ENCODE assay signal across 7 mouse cellular contexts in genomic region chr11:69934169-69934568, GRCm38 (mm10). TPM values are rescaled to one million over a fixed set of nuclear protein-coding genes. Genes with fewer than 3 reads are reported as not detected.
DNase-seq lines count a peak whose midpoint lies in the region; ATAC-seq lines count a peak whose summit lies in the region.

No protein-coding gene starts in this region.

- peak; percentile 45 for ATAC-seq in intestine, embryonic 16.5 days
- ATAC-seq in limb, embryonic 12.5 days (ENCODE audit: insufficient number of reproducible peaks, insufficient read depth, low FRiP score, low TSS enrichment, low read depth), result no peak
- 0 out of 2 replicates have a peak, but pooled peaks have one; percentile 25 for ATAC-seq in midbrain, embryonic 15.5 days (replicated peaks)

- H3K4me1 ChIP-seq in intestine, embryonic 16.5 days (ENCODE audit: control insufficient read depth, insufficient read depth, low read length), result peaks cover 35% of the 10 kb centered on the region
- peaks cover 36% of the 10 kb centered on the region for H3K4me1 ChIP-seq in limb, embryonic 12.5 days (replicated peaks)
- peaks cover 23% of the 10 kb centered on the region for H3K4me1 ChIP-seq in midbrain, embryonic 15.5 days

- no peak overlapping the region for H3K9ac ChIP-seq in intestine, embryonic 16.5 days (ENCODE audit: low read depth, low read length)
- H3K9ac ChIP-seq in limb, embryonic 12.5 days (replicated peaks), result no peak overlapping the region
- no peak overlapping the region for H3K9ac ChIP-seq in midbrain, embryonic 15.5 days

- 2% methylated on average over 18 of the region's 18 CpGs for WGBS in intestine, embryonic 16.5 days
- WGBS in limb, embryonic 12.5 days, result 1% methylated on average over 18 of the region's 18 CpGs
- WGBS in midbrain, embryonic 15.5 days, result 1% methylated on average over 18 of the region's 18 CpGs

- 0 out of 2 replicates have a peak, but pooled peaks cover 3% of the 10 kb centered on the region for H3K27me3 ChIP-seq in intestine, embryonic 16.5 days (replicated peaks; ENCODE audit: control insufficient read depth, insufficient read depth, low read length)
- peaks cover 18% of the 10 kb centered on the region for H3K27me3 ChIP-seq in limb, embryonic 12.5 days
- peaks cover 27% of the 10 kb centered on the region for H3K27me3 ChIP-seq in midbrain, embryonic 15.5 days (replicated peaks)

- H3K4me2 ChIP-seq in intestine, embryonic 16.5 days (ENCODE audit: low read depth, low read length), result peak overlapping the region; percentile 50
- peak overlapping the region; percentile 48 for H3K4me2 ChIP-seq in limb, embryonic 12.5 days
- H3K4me2 ChIP-seq in midbrain, embryonic 15.5 days, result peak overlapping the region; percentile 38

- H3K9me3 ChIP-seq in intestine, embryonic 16.5 days (ENCODE audit: control insufficient read depth, low read length), result no peaks in the 10 kb centered on the region
- no peaks in the 10 kb centered on the region for H3K9me3 ChIP-seq in limb, embryonic 12.5 days
- no peaks in the 10 kb centered on the region for H3K9me3 ChIP-seq in midbrain, embryonic 15.5 days

- no peak overlapping the region for H3K27ac ChIP-seq in intestine, embryonic 16.5 days (ENCODE audit: low read length)
- no peak overlapping the region for H3K27ac ChIP-seq in limb, embryonic 12.5 days
- H3K27ac ChIP-seq in midbrain, embryonic 15.5 days, result no peak overlapping the region

- peak overlapping the region; percentile 29 for H3K4me3 ChIP-seq in intestine, embryonic 16.5 days (ENCODE audit: low read length)
- peak overlapping the region; percentile 19 for H3K4me3 ChIP-seq in limb, embryonic 12.5 days (replicated peaks)
- H3K4me3 ChIP-seq in midbrain, embryonic 15.5 days, result no peak overlapping the region

- no peaks in the 10 kb centered on the region for H3K36me3 ChIP-seq in intestine, embryonic 16.5 days (ENCODE audit: control insufficient read depth, insufficient read depth, low read length)
- H3K36me3 ChIP-seq in limb, embryonic 12.5 days, result no peaks in the 10 kb centered on the region
- H3K36me3 ChIP-seq in midbrain, embryonic 15.5 days (replicated peaks), result no peaks in the 10 kb centered on the region

- peak; percentile 91 for DNase-seq in adrenal gland, adult 2 months
- DNase-seq in embryo, embryonic 11.5 days (ENCODE audit: low read depth, low spot score), result peak; percentile 89
- peak; percentile 92 to 93 for DNase-seq in gastrocnemius, postnatal 4 days (ENCODE audit: low spot score in 2 of 2)
- DNase-seq in spleen, adult 18-20 months, result peak; percentile 77 to 95

RNA-seq across cellular contexts. Expression of gene Ybx2, which starts 1.4 kb away (rescaled TPM):
- 10 to 100 TPM; 12.9 to 20.0 TPM for total RNA-seq in adrenal gland, adult 2 months (2021)
- 21.8 and 41.4 TPM in 2 replicates for polyA plus RNA-seq in adrenal gland, adult 2 months (2012; rRNA removed)
- total RNA-seq in gastrocnemius, postnatal 4 days (2021), result 1 to 10 TPM; 5.1 to 6.4 TPM
- 1.3 and 2.1 TPM in 2 replicates for polyA plus RNA-seq in intestine, embryonic 16.5 days (2015; fragmentation: Nextera tagmentation; extraction: Ambion mirVana)
- 14.0 and 15.5 TPM in 2 replicates for polyA plus RNA-seq in limb, embryonic 12.5 days (2016; fragmentation: Nextera tagmentation; extraction: Ambion mirVana)
- 5.6 and 6.4 TPM in 2 replicates for polyA plus RNA-seq in midbrain, embryonic 15.5 days (2015; fragmentation: Nextera tagmentation; extraction: Ambion mirVana)

RNA-seq across cellular contexts. Expression of gene Eif5a, which starts 12.4 kb away (rescaled TPM):
- total RNA-seq in adrenal gland, adult 2 months (2021), result 100 to 1,000 TPM; 572 to 622 TPM
- 180 and 225 TPM in 2 replicates for polyA plus RNA-seq in adrenal gland, adult 2 months (2012; rRNA removed)
- 100 to 1,000 TPM; 565 to 571 TPM for total RNA-seq in gastrocnemius, postnatal 4 days (2021)
- 1,478 and 1,683 TPM in 2 replicates for polyA plus RNA-seq in intestine, embryonic 16.5 days (2015; fragmentation: Nextera tagmentation; extraction: Ambion mirVana)
- 1,762 and 1,851 TPM in 2 replicates for polyA plus RNA-seq in limb, embryonic 12.5 days (2016; fragmentation: Nextera tagmentation; extraction: Ambion mirVana)
- 1,022 and 1,040 TPM in 2 replicates for polyA plus RNA-seq in midbrain, embryonic 15.5 days (2015; fragmentation: Nextera tagmentation; extraction: Ambion mirVana)

RNA-seq across cellular contexts. Expression of gene Slc2a4, which starts 13.8 kb away (rescaled TPM):
- 100 to 1,000 TPM in 1 of 2 experiments, 10 to 100 TPM in 1; 84.2 to 119 TPM for total RNA-seq in adrenal gland, adult 2 months (2021)
- polyA plus RNA-seq in adrenal gland, adult 2 months (2012; rRNA removed), result 138 and 142 TPM in 2 replicates
- 100 to 1,000 TPM; 111 to 142 TPM for total RNA-seq in gastrocnemius, postnatal 4 days (2021)
- polyA plus RNA-seq in intestine, embryonic 16.5 days (2015; fragmentation: Nextera tagmentation; extraction: Ambion mirVana), result 21.5 and 22.6 TPM in 2 replicates
- polyA plus RNA-seq in limb, embryonic 12.5 days (2016; fragmentation: Nextera tagmentation; extraction: Ambion mirVana), result 34.1 and 35.7 TPM in 2 replicates
- 3.3 TPM in 2 replicates for polyA plus RNA-seq in midbrain, embryonic 15.5 days (2015; fragmentation: Nextera tagmentation; extraction: Ambion mirVana)

RNA-seq across cellular contexts. Expression of gene Gps2, which starts 20.5 kb away (rescaled TPM):
- total RNA-seq in adrenal gland, adult 2 months (2021), result 10 to 100 TPM; 44.7 to 61.8 TPM
- polyA plus RNA-seq in adrenal gland, adult 2 months (2012; rRNA removed), result 130 and 148 TPM in 2 replicates
- total RNA-seq in gastrocnemius, postnatal 4 days (2021), result 10 to 100 TPM; 35.9 to 44.5 TPM
- 60.0 and 63.8 TPM in 2 replicates for polyA plus RNA-seq in intestine, embryonic 16.5 days (2015; fragmentation: Nextera tagmentation; extraction: Ambion mirVana)
- polyA plus RNA-seq in limb, embryonic 12.5 days (2016; fragmentation: Nextera tagmentation; extraction: Ambion mirVana), result 92.0 and 93.5 TPM in 2 replicates
- polyA plus RNA-seq in midbrain, embryonic 15.5 days (2015; fragmentation: Nextera tagmentation; extraction: Ambion mirVana), result 77.6 and 86.6 TPM in 2 replicates

RNA-seq across cellular contexts. Expression of gene Cldn7, which starts 30.4 kb away (rescaled TPM):
- total RNA-seq in adrenal gland, adult 2 months (2021), result under 1 TPM in 1 of 2 experiments, not detected in 1; 0.78 TPM
- polyA plus RNA-seq in adrenal gland, adult 2 months (2012; rRNA removed), result 0.11 and 0.32 TPM in 2 replicates
- under 1 TPM in 1 of 2 experiments, not detected in 1; 0.34 TPM for total RNA-seq in gastrocnemius, postnatal 4 days (2021)
- 1,377 and 1,415 TPM in 2 replicates for polyA plus RNA-seq in intestine, embryonic 16.5 days (2015; fragmentation: Nextera tagmentation; extraction: Ambion mirVana)
- 15.7 and 18.1 TPM in 2 replicates for polyA plus RNA-seq in limb, embryonic 12.5 days (2016; fragmentation: Nextera tagmentation; extraction: Ambion mirVana)
- 0.58 and 0.59 TPM in 2 replicates for polyA plus RNA-seq in midbrain, embryonic 15.5 days (2015; fragmentation: Nextera tagmentation; extraction: Ambion mirVana)
